Mouse (Mus musculus) T-helper 17 cell (primary cell): ENCODE measurements around the gene Rnf180.

Source experiments
- in situ Hi-C, 2 experiments: fragments of 300-600 bp; cut with MboI, MseI; formaldehyde crosslinking; loops; 1 replicate in 1 of 2; 2 replicates in 1 of 2; pipeline ENCODE4 v1.15.1; 2025; ENCODE audit warnings: high pct_unique_total_duplicates in 2 of 2

Rnf180 gene

GRCm38 (mm10) chr13:105139881-105140280, 154.7 kb downstream of the Rnf180 start:
- in situ Hi-C loops: no loop called here

- in situ Hi-C loops: no loop called here
These were observed 160.2 kb downstream of the Rnf180 start for GRCm38 (mm10) chr13:105134397-105134796.

- in situ Hi-C loops: no loop called here
These were observed 161.8 kb downstream of the Rnf180 start for GRCm38 (mm10) chr13:105132776-105133175.

GRCm38 (mm10) chr13:105132370-105132769, 162.2 kb downstream of the Rnf180 start:
- in situ Hi-C loops: no loop called here

GRCm38 (mm10) chr13:105130080-105130479, 164.5 kb downstream of the Rnf180 start:
- in situ Hi-C loops: no loop called here

GRCm38 (mm10) chr13:105122092-105122491, 172.5 kb downstream of the Rnf180 start:
- in situ Hi-C loops: no loop called here

GRCm38 (mm10) chr13:105121617-105122016, 173.0 kb downstream of the Rnf180 start:
- in situ Hi-C loops: no loop called here

- in situ Hi-C loops: no loop called here
These were observed 183.0 kb downstream of the Rnf180 start for GRCm38 (mm10) chr13:105111599-105111998.

GRCm38 (mm10) chr13:105104385-105104784, 190.2 kb downstream of the Rnf180 start:
- in situ Hi-C loops: loop anchor here in 1 of 2 experiments (10.0 kb wide), 1 partner anchor 1630 kb away; no protein-coding TSS in a partner anchor

- in situ Hi-C loops: loop anchor here in 1 of 2 experiments (10.0 kb wide), 1 partner anchor 1626 kb away; no protein-coding TSS in a partner anchor
These were observed 193.9 kb downstream of the Rnf180 start for GRCm38 (mm10) chr13:105100705-105101104.

- in situ Hi-C loops: no loop called here
These were observed 198.3 kb downstream of the Rnf180 start for GRCm38 (mm10) chr13:105096316-105096715.

GRCm38 (mm10) chr13:105089276-105089675, 205.3 kb downstream of the Rnf180 start:
- in situ Hi-C loops: no loop called here

GRCm38 (mm10) chr13:105081862-105082261, 212.8 kb downstream of the Rnf180 start, which contains the start of gene 4933425L06Rik:
Gene 4933425L06Rik (plus strand): TSS chr13:105082122.
- in situ Hi-C loops: no loop called here
